Mouse (Mus musculus) spleen, postnatal 36 days (tissue): ENCODE measurements around the gene Fam92b.
A peak's percentile ranks its signal among the peaks of the same experiment; 100 is the strongest.

Source experiments
- DNase-seq, 2 experiments: peaks; one replicate each; pipeline ENCODE4 v3.0.0; 2022; ENCODE audit warnings: low spot score in 2 of 2, mixed read lengths in 1 of 2

Gene Fam92b

GRCm38 (mm10) chr8:120190107-120190809 is 13.0 kb upstream of the Fam92b start:
- no peak for DNase-seq

GRCm38 (mm10) chr8:120189440-120189839 is 12.2 kb upstream of the Fam92b start:
- no peak for DNase-seq

GRCm38 (mm10) chr8:120188510-120188909 is 11.2 kb upstream of the Fam92b start:
- DNase-seq, result no peak

GRCm38 (mm10) chr8:120186454-120186853 is 9.2 kb upstream of the Fam92b start:
- no peak for DNase-seq

DNA sequence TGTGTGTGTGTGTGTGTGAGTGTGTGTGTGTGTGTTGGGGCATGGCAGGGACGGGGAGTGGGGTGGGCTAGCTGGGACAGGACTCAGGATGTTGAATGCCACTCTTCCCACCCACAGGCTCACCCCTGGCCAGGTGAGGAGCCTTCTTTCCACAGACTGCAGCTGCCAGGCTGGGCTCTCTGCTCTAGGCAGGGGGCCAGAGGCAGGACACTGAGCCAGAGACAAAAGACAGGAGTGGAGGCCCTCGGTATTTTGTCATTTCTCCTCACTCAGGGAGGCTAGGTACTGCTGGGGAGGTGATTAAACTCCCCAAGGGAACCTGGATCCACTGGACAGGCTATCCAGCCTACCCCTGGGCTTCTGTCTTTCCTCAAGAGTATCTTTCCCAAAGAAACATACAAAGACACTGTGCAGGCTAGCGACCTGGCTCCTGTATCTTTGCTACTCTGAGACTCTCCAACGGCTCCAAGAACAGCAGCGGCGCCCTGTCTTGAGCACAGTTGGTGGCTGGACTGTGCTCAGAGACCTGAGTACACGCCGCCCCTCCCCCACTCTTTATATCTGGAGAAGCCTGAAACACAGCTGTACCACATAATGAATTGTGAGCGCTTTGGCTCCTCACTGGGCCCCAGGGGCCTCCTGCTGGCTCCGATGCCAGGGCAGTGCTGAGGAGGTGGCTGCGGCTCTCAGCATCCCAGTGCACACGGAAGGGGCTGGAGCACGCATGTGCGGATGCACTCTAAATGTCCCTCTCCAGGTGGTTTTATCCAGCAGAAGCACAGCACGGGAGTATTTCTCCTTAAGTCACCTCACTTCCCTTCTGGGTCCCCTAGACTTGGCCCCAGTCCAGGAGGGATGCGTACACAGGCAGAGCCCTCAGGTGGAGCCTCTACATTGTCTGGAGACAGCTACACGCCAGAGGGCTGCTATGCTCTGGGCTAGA is 7.9 kb upstream of the Fam92b start:
- no peak for DNase-seq

GRCm38 (mm10) chr8:120184366-120184765 is 7.1 kb upstream of the Fam92b start:
- no peak for DNase-seq

DNA sequence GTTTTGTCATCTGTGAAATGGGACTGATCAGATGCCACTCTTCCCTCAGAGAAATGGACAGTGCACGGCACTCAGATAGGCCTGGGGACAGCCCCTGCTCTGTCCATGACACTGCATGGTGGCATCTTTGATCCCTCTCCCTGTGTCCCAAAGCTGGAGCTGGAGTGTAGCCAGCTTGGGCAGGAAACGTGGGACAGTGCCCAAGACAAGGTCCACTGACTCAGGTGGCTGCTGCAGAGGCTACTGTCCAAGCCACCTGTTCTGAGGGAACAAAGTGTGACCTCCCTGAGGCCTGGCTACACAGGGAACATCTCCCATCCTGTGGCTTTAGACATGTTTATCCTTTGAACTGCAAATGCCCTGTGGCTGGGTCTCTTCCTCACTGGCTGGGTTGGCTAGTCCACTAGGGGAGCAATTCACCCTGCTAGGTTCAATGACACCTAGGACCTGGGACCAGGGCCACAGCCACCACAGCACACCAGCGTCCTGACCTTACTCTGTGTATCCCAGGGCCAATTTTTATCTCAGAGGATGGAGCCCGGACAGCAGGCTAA is 4.7 kb upstream of the Fam92b start:
- no peak for DNase-seq

- no peak for DNase-seq
Observed at GRCm38 (mm10) chr8:120181274-120181673, 4.0 kb upstream of the Fam92b start.

DNA sequence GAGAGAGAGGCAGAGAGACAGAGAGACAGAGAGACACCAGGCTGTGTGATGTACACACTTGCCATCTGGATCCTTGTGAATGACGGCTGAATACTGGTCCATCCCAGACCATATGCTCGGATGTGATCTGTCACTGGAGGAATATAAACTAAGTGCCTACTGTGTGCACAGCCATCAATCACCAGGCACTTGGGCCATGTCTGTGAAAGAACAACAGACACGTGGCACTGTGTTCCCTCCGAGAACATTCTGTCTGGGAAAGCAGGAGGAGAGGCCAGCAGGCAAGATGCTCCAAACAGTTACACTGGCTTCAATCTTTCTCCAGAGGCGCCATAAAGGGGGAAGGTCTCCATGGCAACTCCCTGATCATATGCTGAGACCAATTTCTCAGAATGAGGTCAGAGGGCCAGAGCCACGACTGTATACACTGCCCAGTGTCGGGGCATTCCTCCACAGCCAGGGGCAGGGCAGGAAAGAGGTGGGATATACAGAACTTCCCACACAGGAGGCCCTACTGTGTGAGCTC is 3.2 kb upstream of the Fam92b start:
- no peak for DNase-seq

GRCm38 (mm10) chr8:120179027-120179431 is 1.8 kb upstream of the Fam92b start:
- peak; percentile 61 to 67 for DNase-seq

GRCm38 (mm10) chr8:120178124-120178514 is 853 bp upstream of the Fam92b start:
- no peak for DNase-seq

DNA sequence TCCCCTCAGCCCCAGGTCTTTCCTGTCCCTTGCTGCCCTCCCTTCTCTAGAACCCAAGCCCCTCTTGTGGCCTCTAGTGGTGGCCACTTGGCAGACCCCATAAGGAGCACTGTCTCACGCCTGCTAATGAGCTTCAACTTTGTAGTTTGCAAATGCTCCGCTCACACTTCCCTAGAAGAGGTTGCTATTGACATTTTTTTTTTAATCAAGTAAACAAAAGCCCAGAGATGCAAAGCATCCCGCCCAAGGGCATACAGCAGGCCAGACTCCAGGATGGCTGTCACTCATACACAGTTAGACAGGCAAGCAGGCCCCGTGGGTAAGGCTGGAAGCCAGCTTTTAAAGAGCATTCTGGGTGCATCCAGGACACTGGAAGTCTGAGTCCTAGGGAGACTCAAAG is 661 bp downstream of the Fam92b start:
- DNase-seq, result no peak

DNA sequence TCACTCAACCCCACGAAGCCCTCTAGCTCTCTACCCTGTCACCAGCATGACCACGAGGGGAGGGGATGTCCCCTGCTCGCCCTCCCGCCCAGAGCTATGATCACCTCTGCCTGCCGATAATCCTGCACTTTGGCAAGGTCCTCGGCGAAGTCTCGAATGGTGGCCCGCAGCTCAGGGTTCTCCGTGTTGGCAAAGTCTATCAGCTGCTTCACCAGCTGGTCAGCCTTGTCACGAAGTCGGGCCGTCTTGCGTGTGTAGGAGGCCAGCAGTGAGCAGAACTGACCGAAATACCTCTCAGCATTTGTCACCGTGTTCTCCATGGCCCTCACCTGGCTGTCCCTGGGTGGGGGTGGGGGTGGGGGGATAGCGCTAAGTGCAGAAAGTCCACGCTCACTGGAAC is 2.7 kb downstream of the Fam92b start:
- DNase-seq, result no peak

DNA sequence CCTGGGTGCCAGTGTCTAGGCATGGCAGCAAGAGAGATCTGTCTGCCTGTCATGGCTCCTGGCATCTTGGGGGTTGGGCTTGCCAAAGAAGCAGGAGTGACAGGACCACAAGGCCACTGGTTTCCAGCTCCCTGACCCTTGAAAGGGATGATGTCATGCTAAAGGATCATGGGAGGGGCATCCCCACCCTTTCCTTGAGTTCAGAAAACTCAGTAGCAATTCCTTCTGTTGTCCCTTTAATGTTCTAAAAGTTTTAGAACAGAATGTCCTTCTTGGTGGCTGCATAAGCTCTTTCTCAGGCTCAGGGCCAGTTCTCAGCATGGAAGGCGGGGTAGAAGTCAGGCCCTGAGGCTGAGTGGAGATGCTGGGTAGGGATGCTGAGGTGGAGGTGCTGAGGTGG is 4.1 kb downstream of the Fam92b start:
- no peak for DNase-seq

DNA sequence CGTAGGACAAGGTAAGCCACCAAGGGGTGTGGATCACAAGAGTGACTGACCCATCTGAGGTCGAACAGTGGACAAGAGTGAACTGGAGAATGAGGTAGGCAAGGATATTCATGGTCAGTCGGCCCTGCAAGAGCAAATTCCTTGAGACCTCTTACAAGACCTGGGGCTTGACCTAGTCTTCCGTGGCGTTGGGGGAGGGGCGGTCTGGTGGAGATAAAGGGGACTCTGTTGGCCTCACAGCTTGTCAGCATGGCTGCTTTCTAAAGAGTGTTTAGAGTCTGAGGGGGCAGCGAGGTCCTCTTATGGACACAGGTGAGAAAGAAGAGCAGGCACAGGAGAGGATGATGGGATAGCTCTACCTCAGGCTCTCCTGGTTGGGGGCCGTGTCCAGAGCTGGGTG is 8.1 kb downstream of the Fam92b start:
- DNase-seq, result no peak

- no peak for DNase-seq
Observed at GRCm38 (mm10) chr8:120167821-120168220, 9.4 kb downstream of the Fam92b start.

DNA sequence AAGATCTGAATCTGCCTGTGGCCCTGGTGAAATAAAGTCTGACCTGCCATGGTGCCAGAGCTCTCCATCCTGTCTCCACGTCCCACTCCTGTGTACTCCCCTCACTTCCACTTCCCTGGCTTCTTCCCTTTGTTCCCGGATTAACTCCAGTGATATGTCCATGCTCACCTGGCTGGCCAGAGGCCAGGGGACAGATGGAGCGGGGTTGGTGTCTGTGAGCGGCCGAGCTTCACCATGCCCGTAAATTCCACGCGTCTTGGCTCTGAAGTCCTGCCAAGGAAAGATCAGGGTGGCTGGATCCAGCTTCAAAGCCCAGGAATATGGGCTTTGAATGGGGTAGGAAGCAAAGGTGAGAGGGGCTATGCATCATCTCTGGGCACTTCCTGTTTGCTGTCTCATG is 10.1 kb downstream of the Fam92b start:
- no peak for DNase-seq

GRCm38 (mm10) chr8:120164026-120164425 is 13.2 kb downstream of the Fam92b start:
- no peak for DNase-seq

DNA sequence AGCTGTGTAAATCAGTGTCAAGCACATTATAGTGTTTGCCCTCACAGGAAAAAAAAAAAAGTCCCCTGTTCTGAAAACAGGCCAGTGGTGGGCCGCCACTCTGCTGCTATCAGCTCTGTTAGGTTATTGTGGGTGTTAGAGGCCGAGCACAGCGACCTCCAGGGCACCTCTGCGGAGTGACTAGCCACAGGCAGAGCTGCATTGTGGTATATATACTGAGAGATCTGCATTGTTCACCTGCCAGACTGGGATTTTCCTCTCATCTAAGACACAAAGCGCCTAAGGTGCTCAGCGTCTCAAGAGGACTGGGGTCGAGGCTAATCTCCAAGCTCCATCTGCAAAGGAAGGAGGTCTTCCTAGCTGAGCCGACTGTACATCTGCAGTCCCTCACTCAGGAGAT is 13.9 kb downstream of the Fam92b start:
- DNase-seq, result no peak

GRCm38 (mm10) chr8:120162404-120162752 is 14.9 kb downstream of the Fam92b start:
- DNase-seq, result no peak

DNA sequence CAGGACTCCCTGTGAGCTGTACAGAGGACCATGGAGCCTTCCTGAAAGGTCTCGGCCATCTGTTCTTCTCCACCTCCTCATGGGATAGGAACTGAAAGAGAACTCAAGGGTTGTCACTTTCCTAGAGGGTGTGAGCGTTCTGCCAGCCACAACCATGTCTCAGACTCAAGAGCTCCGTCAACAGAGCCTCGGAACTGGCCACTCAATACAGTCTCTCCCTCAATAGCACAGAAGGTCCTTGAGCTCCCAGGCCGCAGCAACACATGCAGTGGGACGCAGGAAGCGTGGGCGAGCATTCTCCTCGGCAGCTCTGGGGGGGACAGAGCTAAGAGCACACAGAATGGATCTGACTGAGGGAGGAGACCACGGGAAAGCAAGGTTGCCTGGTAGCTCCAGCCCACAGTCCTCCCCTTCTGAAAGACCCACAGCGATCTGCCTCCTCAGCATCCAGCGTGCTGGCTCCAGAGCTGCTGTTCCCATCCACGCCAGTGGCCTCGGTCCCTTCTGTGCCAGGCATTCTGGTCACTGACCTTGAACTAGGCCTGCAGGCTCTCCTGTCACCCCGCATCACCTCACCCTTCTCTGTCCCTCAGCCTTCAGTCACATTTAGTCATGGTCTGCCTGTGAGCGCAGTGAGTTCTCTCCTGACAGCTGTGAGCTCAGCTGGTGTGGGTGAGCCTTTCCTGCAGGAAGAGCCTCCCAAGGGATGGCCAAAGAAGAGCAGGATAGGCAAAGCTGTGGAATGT is 15.4 kb downstream of the Fam92b start:
- DNase-seq, result no peak

DNA sequence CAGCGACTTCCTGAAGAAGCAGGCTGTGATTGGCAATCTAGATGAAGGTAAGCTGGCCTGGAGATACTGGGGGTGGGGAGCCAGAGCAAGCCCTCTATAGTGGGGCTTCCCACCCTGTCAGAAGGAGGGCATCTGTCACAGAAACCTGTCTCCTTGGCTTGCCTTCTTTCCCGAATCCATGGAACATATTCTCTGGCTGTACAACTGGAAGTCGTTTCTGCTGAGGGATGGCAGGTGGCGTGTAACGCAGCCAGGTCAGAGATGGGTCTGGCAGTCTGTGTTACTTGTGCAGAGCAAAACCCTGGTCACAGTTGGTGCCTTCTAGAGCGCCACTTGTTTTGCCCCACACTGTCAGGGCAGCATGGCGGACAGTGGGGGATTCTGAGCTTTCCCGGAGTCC is 16.9 kb downstream of the Fam92b start:
- DNase-seq, result no peak
